Comparison of ENCODE assay signal across 8 mouse cellular contexts in the genomic region with DNA sequence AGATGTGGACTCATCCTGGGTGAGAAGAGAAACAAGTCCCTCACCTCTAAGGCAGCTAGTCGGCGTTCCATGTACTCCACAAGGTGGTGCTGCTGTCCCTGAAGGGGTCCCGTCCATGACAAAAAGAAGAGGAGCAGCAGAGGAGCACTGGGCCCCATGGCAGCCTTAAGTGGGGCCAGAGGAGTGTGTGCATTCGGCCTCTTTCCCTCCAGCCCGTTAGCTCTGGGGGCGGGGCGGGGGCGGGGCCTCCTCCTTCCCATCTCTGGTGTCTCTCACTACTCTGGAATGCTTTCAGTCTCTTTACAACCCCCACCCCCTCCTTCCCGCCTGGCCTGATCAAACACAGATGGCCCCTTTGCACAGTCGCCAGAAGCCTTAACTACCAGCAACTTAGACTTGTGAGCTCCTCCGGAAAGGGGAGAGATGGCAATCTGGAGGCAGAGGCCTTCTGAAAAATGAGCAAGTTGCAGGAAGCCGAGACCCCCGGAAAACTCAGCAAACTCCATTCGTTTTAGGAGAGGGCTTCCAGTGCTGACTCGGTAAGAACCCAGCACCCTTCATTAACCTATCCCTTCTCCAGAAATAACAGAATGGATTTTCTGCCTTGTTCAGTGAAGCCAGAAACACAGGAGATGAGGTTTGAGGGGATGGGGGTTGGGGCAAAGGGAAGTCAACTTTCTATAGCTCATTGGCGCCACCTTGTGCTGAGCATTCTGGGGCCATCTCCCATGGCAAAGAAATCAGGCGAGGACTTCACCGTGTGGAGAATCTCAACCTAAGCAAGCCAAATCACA. TPM values are rescaled to one million over a fixed set of nuclear protein-coding genes. Genes with fewer than 3 reads are reported as not detected.
A peak's percentile ranks its signal among the peaks of the same experiment; 100 is the strongest.
DNase-seq lines count a peak whose midpoint lies in the region; ATAC-seq lines count a peak whose summit lies in the region.

A gene (minus strand): TSS at position 224 of the 794 bp plus-strand sequence.

- DNase-seq in R1 (ENCODE audit: low read depth, low spot score), result peak; percentile 84
- DNase-seq in cerebellum, postnatal 14 days, result peak; percentile 96 to 99
- DNase-seq in frontal cortex, postnatal 14 days (ENCODE audit: low spot score in 2 of 2), result peak; percentile 79 to 91
- peak; percentile 89 to 91 for DNase-seq in layer of hippocampus, postnatal 14 days (ENCODE audit: low spot score in 2 of 2)
- peak; percentile 94 for DNase-seq in lung, postnatal 10 days
- DNase-seq in ovary, postnatal 36 days (ENCODE audit: low spot score), result peak; percentile 82
- DNase-seq in thymus, postnatal 14 days, result peak; percentile 92

- peak within 1 kb of the TSS; percentile 91 for H3K27ac ChIP-seq in hindbrain, embryonic 12.5 days

- no peaks in the 10 kb centered on the region for H3K27me3 ChIP-seq in hindbrain, embryonic 12.5 days

- H3K4me1 ChIP-seq in hindbrain, embryonic 12.5 days, result peaks cover 55% of the 10 kb centered on the region

- H3K4me2 ChIP-seq in hindbrain, embryonic 12.5 days (replicated peaks), result peak within 1 kb of the TSS; percentile 47

- H3K9ac ChIP-seq in hindbrain, embryonic 12.5 days, result peak within 1 kb of the TSS; percentile 49

- peak within 1 kb of the TSS; percentile 22 for H3K4me3 ChIP-seq in hindbrain, embryonic 12.5 days

- peaks cover 6% of the 10 kb centered on the region; the same call in 1 of the 2 replicates for H3K36me3 ChIP-seq in hindbrain, embryonic 12.5 days

- peak; percentile 74 for ATAC-seq in hindbrain, embryonic 12.5 days (ENCODE audit: low FRiP score)

- WGBS in hindbrain, embryonic 12.5 days, result under 1% methylated on average over 18 of the region's 18 CpGs

- H3K9me3 ChIP-seq in hindbrain, embryonic 12.5 days (replicated peaks), result no peaks in the 10 kb centered on the region

RNA-seq across cellular contexts. Expression of the gene that starts here (rescaled TPM):
- 16.9 and 18.3 TPM in 2 replicates for polyA plus RNA-seq in hindbrain, embryonic 12.5 days (2016; fragmentation: Nextera tagmentation; extraction: Ambion mirVana)
- total RNA-seq in layer of hippocampus, postnatal 14 days (2021), result 10 to 100 TPM; 11.1 to 12.6 TPM

Comparison
In these comparisons a context has a peak if more than half of its experiments do, and no peak if none do; other contexts are left out.
1. Peak in every context shown above with its lines: DNase-seq, ATAC-seq, H3K4me3 ChIP-seq and H3K27ac ChIP-seq.